Mouse (Mus musculus) spleen, adult 2 months (tissue): ENCODE results near the gene E330017A01Rik.

Source experiments
- CTCF ChIP-seq: fragments of 200-500 bp; IDR thresholded peaks from 2 replicates; pipeline ENCODE4 v1.5.1; 2011; ENCODE audit warnings: mild to moderate bottlenecking, inconsistent platforms; ENCODE audit not compliant: insufficient read depth, insufficient read length, insufficient replicate concordance; ENCODE audit errors: extremely low read depth
- POLR2A ChIP-seq: fragments of 200-500 bp; IDR thresholded peaks from 2 replicates; pipeline ENCODE4 v1.6.1; 2011; ENCODE audit warnings: low read depth, low read length, inconsistent platforms

GRCm38 (mm10) chr16:58649979-58650378, 11.4 kb upstream of the E330017A01Rik start:
- no peak for TF ChIP-seq POLR2A
- no peak for TF ChIP-seq CTCF
